Mouse (Mus musculus): ENCODE data around the gene Fcrlb.

Fcrlb gene

DNA sequence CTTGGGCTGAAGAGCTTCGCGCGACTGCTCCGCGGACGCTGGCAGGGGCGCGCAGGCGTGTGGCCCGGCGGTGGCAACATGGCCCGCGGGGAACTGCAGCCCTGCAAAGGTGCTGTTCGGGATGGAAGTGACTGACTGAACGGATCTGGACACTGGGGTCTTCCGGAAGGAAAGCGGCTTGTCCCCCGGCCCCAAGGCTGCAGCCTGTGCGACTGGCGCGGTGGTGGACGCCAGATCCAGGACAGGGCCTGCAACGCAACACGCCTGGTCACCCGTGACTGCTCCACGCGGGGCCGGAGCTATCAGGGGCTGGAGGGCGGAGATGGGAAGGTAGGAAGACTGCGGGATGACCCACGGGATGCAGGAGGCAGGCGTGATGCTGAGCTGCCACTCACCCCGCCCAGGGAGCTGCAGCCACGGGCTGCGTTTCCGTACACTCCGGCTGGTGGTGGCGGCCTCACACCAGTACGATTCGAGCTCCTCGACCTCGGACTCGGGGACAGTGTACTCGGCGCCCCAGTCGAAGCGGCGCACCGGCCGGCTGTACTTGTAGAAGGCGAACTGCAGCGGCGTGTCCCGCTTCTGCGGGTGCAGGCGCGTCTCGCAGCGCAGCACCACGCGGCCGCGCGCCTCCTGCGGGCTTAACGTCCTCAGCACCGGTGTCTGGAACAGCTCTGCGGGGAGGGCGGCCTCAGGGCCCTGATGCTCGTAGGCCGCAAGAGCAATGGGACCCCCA is 5.1 kb downstream of the Fcrlb start:
- DNase-seq (ENCODE audit: low read depth, low spot score) = no peak

DNA sequence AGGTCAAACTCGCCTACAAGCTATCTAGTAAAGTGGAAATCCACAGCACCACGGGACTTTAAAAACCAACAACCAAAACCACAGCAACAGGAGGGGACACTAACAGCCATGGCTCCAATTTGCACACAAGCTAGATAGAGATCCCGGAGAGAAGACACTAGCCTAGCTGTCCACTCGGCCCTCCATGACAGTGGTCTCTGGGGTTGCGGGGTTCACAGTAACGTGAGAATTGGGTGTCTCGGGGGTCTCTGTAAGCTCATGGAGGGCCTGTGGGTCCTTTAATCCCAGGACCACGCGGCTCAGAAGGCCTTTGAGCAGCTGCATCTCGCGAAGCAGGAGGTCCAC is 5.7 kb downstream of the Fcrlb start:
- DNase-seq (ENCODE audit: low read depth, low spot score) = no peak

DNA sequence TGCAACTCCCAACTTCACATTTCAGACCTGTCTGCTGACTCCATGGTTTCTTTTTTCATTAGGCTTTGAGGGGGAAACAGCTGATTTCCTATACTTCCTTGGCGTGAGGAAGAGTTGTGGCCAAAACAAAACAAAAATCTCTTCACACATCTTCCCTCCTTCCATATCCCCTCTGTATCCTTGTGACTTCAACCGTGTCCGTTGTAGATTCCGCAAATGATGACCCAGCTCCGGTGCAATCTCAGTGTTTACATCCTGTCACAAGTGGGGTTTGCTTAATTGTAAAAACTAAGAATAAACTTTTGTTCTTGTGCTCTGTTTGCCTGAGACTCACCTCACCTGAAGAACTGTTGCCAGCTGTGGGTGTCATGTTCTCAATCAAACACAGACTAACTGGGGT is 9.3 kb downstream of the Fcrlb start:
- DNase-seq (ENCODE audit: low read depth, low spot score) = no peak

DNA sequence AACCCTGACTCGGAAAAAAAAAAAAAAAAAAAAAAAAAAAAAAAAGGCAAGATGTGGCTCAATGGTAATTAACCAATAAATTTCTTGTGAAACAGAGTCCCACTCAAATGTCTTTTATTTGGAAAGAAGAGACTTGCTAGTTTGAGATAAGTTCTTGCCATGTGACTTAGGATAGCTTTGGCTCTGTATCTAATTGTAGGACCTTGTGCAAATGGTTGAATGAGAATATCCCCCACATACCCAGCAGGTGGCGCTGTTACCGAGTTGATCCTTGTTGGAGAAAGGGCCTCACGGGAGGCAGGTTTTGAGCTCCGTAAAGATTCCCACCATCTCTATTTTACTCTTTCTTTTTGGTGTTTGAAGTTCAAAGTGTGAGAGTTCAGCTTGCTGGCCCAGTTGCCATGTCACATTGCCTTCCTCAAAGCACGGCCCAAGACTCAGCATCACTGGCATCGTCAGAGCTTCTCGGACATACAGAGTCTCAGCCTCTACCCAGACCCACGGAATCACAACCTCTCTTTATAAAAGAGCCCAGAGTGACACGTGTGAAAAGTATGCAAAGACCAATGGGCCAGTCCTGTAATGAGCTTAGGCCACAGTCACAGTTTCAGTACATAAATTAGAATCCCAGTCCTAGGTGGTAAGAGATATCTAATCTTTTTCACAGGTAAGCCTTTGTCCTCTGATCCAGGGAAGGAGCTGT is 11.1 kb downstream of the Fcrlb start:
- no peak for DNase-seq (ENCODE audit: low read depth, low spot score)

DNA sequence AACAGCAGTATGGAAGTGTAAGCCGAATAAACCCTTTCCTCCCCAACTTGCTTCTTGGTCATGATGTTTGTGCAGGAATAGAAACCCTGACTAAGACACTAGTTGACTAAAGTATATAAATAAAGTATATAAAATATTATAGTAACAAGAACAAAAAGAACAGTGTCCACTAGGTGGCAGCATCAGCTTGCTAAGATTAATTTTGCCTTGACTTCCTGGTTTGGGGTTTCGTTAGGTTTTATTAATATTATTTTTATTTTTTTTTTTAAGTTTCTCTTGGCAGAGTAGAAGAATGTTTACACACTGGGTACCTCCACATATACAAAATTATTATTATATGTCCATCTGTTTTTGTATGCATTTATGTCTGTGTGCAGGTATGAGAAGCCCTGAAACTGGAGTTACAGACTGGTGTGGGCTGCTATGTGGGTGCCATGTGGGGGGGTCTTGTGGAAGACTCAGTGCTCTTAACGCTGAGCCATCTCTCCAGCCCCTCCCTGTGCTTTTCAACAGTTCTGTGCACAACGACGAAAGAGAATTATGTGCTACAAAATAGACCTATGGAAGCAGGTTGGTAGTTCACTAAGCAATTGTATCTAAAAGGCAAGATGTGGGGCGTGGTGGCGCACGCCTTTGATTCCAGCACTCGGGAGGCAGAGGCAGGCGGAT is 11.8 kb downstream of the Fcrlb start:
- DNase-seq (ENCODE audit: low read depth, low spot score) = no peak

DNA sequence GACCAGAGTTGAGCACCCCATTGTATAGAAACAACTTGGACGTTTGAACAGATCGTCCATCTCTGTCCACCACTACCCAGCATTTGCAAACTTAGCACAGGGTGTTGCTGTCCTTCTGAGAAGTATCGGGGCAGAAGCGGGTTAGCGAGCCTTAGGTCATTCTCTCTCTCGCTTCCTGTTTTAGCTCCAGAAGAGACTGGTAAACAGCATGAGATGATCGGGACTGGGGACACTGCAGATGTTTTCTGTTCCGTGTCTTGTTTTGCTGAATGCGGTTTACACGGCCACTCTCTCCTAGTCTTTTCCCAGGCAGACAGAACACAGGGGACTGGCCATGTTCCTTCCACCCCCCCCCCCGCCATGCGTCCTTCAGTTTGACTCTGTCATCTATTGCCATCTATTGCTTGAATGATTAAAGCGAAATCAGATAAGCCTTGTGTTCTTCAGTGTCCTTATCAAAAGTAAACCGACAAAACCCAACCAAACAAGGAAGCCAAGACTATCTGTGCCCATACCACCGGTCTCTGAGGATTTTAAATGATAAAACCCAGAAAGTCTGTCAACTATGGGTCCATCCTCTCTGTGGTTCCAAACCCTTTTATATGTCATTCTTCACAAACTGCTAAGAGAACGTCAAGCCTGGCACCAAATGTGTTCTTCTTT is 14.2 kb downstream of the Fcrlb start:
- DNase-seq (ENCODE audit: low read depth, low spot score) = no peak

DNA sequence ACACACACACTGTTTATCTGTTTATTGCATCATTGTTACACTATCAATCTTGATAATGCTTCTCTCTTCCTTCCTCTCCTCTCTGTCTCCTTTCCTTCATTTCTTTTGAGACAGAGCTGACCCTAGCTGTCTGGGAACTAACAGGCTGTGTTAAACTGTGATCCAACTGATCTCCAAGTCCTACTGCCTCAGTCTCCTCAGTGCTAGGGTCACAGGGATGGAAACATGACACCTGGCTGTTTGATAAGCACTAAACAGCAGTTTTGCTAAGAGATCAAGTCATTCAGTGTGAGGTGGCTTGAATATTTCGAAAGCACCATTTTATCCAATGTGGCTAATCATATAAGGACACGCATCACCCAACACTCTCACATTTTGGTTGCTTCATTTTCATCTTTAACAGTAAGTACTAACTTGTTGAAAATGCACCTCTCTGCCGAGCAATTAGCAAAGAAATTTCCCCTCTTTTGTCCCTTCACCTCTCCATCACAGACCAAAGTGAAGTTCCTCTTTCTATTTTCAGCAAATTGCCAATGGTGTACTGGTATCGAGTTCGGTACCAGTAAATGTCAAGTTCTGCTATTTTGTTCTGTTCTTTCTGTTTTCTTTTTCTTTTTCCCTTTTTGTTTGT is 16.0 kb downstream of the Fcrlb start:
- DNase-seq (ENCODE audit: low read depth, low spot score) = no peak

DNA sequence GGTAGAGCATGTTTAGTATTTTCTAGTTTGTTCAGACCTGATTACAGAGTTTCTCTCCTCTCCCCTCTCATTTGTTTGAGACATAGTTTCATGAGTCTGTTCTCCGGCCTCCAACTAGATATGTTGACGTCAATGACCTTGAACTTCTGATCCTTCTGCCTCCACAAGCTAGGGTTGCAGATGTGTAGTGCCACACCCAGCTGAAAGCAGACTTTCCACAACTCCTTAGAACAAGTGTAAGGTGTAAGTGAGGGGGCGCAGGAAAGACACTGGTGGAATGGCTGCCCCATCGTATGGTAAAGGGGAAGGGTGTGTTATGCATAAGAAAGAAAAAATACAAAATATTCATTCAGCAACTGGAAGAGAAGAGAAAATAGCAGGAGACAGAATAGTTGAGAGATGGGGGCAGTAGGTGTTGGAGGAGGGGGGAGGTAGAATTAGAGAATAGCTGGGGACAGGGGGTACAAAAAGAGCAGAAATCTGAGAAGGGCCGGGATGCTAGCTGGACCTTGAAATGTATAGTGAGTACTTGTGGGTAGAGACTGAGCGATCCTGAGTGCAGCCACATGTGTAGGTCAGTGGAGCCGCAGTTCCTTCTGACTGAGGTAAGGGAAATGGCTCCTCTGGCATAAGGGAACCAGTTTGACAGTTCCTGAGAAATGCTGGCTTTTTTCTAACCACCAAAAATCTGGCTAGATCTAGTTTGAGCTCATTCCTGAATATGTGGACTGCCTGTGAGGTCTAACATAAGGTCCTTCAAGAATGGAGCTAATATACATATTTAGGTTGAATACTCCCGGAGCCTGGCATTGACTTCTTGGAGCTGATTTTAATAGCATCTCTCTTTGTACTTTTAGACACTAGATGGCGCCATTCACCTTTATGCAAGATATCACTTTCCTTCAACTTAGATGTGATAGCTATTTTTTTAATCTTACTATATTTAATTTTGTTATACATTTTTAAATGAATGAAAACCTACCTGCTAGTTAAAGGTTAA is 17.8 kb downstream of the Fcrlb start:
- DNase-seq (ENCODE audit: low read depth, low spot score) = no peak

DNA sequence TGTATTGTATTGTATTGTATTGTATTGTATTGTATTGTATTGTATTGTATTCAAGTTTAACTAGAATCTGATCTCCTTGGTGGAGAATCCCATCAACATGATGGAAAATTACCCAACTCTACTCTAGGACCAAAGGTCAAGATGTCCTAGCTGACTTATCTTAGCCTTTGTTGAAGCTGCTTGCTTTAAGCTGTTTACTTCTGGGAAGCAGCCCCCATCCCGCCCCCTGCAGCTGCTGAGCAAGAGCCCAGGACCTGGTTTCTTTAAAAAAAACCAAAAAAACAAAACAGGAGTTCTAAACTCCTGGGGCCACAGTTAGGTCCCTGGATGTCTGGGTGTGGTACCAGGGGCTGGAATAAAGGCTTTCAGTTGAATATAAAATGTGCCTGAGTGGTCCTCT is 20.5 kb downstream of the Fcrlb start:
- no peak for DNase-seq (ENCODE audit: low read depth, low spot score)

DNA sequence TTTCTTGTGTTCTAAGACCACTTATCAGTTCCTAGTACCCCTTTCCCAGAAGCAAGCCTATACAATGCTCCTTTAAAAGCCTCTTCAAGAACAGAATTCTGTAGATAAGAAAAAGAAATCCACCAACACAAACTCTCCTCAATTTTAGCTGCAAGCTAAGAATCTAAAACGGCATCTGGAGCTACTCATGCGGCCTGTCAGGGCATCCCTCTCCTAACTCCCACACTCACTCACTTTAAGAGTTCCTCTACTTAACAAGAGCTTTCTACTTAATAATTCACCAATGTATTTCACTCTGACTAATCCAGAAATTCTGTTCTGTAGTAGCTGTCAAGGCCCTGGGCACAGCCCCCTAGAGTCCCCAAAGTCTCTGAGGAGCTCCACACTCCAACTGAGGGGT is 21.1 kb downstream of the Fcrlb start:
- no peak for DNase-seq (ENCODE audit: low read depth, low spot score)

DNA sequence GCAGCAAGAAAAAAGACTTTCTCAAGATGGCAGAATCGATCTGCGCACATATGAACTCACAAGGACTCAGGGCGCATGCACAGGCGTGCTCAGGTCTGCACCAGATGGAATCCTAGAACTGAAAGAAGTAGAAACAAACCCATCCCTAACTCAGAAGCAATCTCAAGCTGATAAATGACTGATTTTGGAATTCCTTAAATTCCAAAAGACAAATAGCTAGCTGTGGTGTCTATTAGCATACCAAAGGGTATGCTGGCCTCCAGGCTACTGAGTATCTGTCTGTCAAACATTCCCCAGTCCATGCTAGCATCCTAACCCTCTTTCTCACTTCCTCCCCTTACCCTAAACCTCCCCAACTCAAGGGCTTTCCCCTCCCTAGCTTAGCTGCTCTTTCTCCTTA is 23.4 kb downstream of the Fcrlb start:
- DNase-seq (ENCODE audit: low read depth, low spot score) = no peak

DNA sequence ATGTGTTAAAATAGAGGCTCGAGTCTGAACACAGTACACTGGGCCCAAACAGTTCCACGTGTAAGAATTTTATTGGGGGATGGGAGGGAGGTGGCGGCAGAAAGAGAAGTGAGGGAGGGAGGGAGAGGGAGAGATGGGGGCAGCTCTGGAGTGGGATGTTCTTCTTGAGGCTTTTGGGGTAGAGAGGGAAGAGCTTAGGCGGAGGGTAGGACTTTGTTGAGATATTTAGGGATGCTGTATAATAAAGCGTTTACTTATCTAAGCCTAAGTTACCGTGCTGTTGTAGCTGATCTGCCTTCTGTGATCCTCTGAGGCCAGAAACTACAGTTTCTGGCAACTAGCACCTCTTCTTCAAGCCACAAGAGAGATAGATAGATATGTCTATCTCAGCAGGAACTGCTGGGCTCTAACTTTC is 26.7 kb downstream of the Fcrlb start:
- DNase-seq (ENCODE audit: low read depth, low spot score) = no peak

DNA sequence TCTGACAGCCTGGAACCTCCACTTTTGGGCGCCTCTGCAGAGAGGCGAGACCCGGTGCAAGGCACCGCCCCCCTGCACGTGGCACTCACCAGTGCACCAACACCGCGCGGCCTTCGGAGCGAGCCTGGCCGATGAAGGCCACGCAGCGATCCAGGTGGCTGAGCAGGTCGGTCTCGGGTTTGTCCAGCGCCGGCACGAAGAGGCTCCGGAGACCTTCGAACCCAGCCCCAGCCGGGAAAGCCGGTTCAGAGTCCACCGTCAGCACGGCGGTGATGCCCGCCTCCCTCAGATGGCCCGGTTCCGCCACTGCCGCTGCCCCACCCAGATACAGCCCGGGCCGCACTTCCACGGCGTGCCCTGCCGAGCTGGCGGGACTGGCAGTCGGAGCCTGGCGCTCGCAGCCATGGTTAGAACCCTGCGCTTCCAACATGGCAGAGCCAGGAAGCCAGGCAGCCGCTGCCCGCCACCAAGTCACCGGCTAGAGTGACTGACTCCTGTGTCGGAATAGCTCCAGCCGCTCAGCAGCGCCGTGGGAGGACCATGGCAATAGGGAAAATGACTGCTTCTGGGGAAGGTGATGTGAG is 27.7 kb downstream of the Fcrlb start, which contains the start of the genes Gm26620 and Dusp12:
Gm26620 (plus strand) TSS at position 88 of the 584 bp plus-strand sequence.
Dusp12 (minus strand) TSS at position 563 of the 584 bp plus-strand sequence.
- peak; percentile 85 for DNase-seq (ENCODE audit: low read depth, low spot score)

DNA sequence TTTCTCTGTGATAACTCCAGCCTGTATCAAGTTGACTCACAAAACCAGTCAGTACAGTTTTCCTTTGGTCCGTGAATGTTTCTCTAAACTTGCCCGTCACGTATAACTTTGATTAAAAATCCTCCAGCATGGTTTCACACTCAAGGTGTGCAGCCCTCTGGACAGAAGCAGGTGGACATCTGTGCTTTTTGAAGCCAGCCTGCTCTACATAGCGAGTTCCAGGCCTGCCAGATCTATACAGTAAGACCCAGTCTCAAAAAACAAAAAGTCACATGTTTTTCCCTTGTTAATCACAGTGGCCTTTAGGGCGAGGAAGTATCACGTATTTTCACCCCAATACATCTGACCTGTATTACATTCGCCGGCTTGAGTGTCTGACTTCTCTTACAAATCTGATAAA is 28.4 kb downstream of the Fcrlb start:
- no peak for DNase-seq (ENCODE audit: low read depth, low spot score)

DNA sequence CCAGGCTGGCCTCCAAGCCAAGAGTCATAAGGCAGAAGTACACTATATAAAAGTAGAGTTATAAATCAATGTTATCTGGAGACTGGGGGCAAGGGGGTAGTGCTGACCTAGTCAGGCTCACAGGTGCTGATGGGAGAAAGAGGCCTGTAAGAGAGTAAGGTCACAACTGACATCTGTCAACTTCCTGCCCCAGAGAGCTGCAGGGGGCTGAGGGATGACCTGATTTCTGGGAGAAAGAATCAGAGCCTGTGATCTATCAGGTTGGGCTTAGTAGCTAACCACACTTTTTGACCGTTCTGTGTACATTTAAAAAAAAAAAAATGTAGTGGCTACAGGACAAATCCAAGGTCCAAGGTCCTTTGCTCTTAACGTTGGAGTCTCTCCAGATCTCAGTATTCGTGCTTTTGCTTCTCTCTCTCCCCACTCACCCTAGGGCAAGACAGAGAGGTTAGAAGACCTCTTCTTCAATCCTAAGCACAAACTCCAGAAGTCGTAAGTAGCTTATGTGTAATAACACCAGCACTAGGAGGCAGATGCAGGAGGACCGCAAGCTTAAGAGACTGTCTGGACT is 29.7 kb downstream of the Fcrlb start:
- DNase-seq (ENCODE audit: low read depth, low spot score) = no peak

DNA sequence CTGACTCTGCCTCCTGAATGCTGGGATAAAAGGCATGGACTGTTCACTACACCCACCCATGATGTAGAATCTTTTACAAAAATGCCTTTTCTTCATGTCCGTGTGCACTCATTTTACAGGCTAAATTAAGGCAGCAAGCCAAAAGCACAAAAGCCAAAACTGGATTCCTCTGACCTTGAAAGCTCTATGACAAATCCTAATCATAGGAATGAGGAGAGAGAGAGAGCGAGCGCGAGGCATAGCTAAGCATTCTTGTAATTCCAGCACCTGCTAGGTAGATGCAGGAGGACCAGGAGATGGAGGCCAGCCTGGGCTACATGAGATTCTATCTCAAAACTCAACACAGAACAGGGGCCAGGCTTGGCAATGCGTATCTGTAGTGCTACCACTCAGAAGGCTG is 35.8 kb downstream of the Fcrlb start:
- no peak for DNase-seq (ENCODE audit: low read depth, low spot score)

DNA sequence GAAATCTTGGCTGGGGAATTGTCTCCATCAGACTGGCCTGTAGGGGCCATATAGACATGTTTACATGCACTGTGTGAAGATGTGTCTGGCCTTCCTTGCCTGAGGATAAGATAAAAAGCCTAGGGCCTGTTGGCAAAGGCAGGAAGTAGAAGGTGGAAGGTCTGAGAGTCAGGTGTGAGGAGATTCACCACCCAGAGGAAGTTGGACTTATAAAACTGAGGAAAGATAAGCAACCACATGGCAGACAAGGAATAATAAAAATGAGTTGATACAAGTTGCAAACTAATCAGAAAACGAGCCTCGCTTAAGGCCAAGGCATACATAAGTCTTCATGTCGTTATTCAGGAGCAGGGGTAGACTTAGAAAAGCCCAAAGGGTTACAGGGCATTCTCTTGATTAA is 37.1 kb downstream of the Fcrlb start:
- no peak for DNase-seq (ENCODE audit: low read depth, low spot score)

DNA sequence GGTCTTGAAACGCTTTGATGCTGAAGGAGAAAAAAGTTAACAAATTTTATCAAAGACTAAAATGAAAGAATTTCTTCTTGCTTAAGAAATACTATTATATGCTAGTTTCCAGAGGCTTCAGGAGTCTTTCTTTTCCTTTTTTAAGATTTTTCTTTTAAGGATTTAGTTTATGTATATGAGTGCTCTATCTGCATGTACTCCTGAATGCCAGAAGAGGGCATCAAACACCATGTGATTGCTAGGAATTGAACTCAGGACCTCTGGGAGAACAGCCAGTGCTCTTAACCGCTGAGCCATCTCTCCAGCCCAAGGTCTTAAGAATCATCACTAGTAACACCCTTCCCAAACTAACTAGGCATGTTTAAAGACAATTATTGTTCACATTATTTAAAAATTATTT is 40.8 kb downstream of the Fcrlb start:
- DNase-seq (ENCODE audit: low read depth, low spot score) = no peak

DNA sequence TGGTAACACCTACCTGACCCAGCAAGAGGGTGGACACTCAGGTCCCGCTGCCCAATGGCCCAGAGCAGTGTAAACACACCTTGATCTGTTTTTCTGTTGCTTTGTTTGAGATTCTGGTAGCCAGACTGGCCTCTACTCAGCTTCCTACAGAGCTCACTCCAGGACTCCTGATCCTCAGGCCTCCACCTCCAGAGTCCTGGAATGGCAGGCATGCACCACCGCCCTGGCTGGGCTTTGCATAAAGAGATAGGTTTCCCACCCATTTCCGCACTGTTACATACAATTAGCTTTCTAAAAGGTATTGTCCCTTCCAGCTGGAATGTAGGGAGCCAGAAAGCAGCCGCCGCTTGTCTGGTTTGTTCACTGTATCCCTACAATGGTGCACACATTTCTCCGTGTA is 41.3 kb downstream of the Fcrlb start:
- no peak for DNase-seq (ENCODE audit: low read depth, low spot score)

DNA sequence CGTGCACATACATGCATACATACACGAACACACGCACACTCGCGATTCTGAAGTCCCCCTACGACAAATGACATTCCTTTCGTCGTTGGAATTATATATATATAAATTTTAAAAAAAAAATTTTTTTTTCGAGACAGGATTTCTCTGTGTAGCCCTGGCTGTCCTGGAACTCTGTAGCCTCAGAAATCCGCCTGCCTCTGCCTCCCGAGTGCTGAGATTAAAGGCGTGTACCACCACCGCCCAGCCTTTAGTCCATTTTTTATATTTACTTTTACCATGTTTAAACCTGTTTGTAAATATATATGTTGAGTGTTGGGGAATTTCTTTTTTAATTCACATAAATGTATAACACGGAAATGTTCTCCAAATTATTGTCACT is 43.8 kb downstream of the Fcrlb start:
- no peak for DNase-seq (ENCODE audit: low read depth, low spot score)

Measured in brain, embryonic 18.5 days (tissue).